Mouse (Mus musculus): ENCODE measurements around the gene Cbx5.
"Not testable (repeated sequence)": the region's sequence is repeated elsewhere in the genome, so short reads cannot be mapped to it uniquely, and the experiment has no call there.

The Cbx5 gene

DNA sequence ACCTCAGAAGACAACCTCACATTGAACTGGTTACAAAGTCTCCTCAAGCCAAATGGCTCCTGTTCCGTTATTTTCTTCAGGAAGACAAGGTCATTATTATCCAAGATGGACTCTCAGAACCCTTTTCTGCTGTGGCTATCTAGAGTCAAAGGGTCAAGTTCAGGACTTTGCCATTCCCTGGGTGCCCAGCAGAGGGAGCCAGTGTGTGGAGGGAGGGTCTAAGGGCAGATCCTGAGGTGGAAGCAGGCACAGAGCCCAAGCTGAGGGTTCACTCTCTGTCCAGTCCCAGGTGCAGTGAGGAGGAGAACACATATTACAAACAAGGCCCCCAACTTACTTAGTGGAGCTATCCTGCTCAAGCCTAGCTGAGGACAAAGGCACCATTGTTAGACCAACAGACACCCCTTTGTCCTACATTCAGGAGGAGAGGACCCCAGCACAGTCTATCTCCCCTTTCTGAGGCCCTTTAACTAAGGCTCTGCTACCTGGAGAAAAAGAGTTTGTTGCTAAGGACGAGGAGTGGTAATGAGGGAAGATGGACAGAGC is 10.7 kb upstream of the Cbx5 start:
- DNase-seq (ENCODE audit: low read depth, low spot score) = peak; percentile 52

DNA sequence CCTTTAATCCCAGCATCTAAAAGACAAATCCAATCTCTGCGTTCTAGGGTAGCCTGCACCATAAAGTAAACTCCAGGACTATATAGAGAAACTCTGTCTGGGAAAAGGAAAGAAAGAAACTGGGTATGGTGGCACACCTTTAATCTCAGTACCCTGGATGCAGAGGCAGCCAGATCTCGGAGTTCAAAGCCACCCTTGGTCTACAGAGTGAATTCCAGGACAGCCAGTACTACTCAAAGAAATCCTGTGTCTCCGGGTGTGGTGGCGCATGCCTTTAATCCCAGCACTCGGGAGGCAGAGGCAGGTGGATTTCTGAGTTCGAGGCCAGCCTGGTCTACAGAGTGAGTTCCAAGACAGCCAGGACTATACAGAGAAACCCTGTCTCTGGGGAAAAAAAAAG is 9.9 kb upstream of the Cbx5 start:
- DNase-seq (ENCODE audit: low read depth, low spot score) = not testable (repeated sequence)

DNA sequence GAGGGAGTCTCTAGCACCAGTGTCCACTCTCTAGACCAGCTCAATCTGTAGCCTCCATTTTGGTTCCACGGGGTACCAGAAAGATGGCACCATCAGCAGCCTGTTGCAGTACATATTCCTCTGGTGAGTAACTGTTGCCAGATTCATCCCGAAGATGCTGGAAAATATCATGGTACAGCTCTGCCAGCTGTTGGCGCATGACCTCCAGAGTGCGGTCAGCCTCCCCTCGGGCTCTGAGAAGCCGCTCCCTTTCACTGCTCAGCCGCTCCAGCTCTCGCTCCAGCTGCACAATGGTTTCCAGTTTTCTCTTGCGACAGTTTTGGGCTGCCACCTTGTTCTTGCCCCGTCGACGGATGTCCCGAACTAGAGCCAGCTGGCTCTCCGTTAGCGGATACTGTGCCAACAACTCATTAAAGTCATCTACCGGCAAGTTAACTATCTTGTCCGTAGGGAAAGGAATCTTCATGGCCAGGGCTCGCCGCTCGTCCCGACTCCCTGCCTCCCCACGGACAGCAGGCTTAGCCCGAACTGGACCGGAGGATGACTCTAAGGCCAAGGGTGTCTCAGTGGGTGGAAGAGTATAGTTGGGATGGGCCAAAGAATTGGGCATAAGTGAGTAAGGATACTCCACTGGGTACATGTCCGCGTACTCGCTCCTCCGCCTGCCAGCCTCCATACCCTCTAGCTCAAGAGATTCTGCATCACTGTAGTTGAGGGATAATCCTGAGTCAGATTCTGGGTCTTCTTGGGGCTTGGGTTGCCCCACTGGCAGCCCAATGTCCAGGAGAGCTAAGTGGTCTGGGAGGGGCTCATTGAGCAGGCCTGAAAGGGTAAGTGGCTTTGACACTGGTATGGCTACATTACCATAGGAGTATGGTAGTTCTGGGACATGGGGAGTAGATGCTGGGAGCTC is 9.0 kb upstream of the Cbx5 start:
- no peak for DNase-seq (ENCODE audit: low read depth, low spot score)

DNA sequence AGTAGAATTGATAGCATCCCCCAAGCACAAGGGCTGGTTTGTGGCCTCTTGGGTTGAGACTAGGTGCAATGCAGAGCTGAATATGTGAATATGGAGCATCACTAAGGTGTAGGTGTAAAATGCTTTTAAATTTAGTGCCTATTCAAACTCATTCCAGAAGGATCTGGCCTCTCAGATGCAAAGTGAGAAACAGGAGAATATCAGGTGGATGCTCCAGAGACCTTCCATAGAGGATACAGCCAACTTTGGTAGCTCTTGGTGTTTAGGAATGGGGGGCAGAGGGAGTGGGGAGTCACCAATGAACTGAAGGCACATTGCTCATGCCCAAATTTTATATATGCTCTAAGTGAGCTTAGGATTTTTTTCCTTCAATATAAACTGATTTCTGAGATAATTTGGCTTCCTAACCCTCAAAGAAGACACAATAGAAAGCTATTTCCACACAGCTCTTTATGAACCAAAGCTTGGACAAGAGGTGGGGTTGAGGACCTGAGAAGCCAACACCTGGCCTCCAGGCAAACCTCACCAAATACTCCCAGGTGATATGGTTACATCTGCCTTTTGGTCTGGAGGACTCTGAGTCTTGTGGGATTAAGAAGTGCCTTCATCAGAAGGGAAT is 8.3 kb upstream of the Cbx5 start:
- DNase-seq (ENCODE audit: low read depth, low spot score) = no peak

DNA sequence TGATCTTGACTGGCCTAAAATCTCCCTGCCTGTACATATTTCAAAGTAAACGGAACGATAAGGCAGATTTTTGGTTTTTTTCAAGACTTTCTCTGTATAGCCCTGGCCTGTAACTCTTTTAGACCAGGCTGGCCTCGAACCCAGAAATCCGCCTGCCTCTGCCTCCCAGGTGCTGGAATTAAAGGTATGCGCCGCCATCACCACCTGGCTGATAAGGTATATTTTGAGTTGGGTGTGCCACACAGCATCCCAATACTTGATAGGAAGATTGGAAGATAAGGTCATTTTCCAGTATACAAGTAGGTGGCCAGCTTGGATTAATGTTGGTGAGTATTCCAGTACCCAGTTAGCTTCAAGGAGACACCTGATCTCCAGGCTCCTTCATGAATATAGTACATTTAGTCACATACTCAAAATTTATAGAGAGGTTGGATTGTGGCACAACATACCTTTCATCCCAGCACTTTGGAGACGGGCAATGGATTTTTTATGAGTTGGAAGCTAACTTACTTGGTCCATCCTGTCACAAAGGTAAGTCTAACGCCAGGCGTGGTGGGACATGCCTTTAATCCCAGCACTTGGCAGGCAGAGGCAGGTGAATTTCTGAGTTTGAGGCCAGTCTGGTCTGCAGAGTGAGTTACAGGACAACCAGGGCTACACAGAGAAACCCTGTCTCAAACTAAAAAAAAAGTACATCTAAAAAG is 7.6 kb upstream of the Cbx5 start:
- DNase-seq (ENCODE audit: low read depth, low spot score) = no peak

DNA sequence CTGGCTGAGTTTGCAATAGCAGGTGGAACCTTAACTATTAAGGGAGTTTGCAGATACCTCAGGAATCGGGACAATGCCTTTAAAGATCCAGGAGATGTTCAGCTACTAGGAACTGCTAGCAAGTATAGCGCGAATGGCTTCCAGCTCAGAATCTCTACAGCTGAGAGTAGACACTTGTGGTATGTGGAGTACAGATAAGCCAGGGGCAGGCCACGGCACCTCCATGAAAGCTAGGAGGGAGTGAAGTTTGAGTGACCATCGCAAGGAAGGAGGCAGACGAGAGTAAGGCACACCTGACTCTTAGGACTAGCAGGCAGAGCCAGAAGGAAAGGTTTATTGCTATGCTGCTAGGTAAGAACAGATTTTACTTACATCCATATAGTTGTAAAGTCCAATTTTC is 6.0 kb upstream of the Cbx5 start:
- no peak for DNase-seq (ENCODE audit: low read depth, low spot score)

DNA sequence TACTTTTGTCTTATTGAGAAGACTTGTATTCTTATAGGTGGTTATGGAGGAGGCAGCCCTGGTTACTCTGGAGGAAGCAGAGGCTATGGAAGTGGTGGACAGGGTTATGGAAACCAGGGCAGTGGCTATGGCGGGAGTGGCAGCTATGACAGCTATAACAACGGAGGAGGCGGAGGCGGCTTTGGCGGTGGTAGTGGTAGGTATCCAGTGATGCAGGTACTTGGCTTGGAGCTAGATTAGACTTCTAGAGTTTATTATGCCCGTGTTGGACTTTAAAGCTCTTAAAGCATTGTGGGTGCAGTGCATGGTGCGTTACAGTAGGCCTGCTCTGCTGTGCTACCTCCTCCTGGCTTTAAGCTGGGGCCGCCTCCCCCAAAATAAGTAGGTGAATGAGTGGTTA is 3.3 kb upstream of the Cbx5 start:
- DNase-seq (ENCODE audit: low read depth, low spot score) = no peak

DNA sequence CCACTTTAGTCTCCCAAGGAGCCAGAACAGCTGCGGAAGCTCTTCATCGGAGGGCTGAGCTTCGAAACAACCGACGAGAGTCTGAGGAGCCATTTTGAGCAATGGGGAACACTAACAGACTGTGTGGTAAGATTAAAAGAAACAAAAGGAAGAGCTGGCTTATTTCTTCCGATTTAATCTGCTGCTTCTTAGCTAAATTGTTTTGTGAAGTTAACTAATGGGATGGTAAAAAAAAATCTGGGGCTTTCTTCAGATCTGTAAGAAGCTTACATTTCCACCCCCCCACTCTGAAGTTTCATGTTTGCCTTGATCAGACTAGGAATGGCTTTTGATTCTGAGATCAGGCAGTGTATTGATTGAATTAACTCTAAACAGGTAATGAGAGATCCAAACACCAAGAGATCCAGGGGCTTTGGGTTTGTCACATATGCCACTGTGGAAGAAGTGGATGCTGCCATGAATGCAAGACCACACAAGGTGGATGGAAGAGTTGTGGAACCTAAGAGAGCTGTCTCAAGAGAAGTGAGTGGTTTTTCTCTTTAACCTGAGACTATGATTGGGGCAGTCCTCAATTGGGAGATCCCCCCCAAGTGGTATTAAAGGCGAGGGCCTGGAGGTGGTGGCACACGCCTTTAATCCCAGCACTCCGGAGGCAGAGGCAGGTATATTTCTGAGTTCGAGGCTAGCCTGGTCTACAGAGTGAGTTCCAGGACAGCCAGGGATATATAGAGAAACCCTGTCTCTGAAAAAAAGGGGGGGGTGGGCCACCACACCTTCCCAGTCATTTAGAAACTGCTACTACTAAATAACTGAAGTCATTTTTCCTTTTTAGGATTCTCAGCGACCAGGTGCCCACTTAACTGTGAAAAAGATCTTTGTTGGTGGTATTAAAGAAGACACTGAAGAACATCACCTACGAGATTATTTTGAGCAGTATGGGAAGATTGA is 1.7 kb upstream of the Cbx5 start:
- not testable (repeated sequence) for DNase-seq (ENCODE audit: low read depth, low spot score)

DNA sequence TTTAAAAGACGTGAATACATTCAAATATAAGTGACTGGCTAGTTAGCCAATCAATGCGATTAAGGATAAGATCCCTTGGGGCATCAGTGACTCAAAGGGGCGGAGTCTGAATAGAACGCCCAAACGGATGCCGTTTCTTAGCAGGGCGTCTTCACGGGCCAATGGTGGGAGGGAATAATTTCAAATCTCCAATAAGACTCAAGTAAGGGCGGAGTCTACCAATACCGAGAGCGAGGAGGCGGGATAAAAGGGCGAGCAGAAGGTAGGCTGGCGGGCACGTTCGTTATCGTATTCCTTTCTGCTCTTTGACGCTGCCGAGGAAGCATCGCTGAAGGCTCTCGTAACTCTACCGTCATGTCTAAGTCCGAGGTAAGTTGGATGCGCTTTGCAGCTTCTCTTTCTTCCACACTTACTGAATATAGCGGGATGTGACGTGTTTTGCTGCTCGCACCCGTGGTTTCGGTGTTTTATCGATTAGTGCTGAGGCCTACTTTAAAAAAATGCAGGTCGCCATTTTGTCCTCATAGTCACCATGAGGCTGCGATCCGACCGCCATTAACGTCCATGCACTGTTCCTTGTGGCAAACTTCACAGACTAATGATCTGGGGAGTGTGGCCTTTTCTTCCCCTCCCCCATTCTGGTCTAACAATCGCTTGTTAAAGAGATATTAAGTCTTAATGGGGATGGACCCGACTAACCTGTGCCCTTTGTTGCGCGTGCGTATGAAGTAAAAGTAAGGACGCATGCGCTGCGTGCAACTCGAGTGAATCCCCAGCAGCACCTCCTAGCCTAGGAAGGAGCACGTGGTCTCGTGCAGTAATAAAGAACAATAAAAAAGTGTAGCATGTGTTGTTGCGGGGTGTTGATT is 778 bp upstream of the Cbx5 start, which contains the start of gene Hnrnpa1:
Hnrnpa1 (plus strand) TSS at position 273 of the 869 bp plus-strand sequence.
- DNase-seq (ENCODE audit: low read depth, low spot score) = peak; percentile 98

DNA sequence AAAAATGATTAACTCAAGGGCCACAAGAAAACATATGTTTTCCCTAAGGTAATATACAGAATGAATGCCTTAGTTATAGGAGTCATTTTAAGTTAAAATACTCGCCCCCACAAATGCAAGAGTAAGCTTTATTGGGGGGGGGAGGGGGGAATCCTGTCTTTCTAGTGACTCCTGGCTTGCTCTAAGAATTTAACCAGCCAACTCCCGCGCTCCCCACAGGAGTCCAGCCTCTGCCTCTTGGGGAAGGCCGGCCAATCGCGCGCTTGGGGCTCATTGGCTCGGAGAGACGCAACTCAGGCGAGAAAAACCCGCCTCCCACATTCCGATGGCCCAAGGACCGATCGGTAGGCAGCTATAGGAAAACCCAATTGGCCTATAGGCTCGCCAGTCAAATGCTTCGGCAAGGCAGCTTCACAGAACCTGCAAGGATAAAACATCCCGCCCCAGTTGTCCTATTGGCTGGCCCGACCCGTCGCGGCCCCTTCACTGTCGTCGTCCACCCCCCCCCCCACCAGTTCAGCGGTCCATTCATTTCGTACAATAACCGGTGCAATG is 409 bp downstream of the Cbx5 start:
- DNase-seq (ENCODE audit: low read depth, low spot score) = peak; percentile 96

DNA sequence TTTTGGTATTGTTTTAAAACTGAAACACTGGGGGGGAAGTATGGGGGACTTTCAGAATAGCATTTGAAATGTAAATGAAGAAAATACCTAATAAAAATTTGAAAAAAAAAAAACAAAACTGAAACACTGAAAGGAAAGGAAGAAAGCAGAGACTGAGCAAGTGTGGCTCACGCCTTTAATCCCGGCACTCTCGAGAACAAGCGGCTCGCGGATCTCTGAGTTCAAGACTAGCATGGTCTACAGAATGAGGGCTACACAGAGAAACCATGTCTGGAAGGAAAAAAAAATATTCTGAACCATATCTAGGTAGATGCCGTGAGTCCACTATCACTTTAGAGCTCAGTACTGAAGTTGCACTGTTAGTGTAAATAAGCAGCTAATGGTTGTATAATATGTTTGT is 2.3 kb downstream of the Cbx5 start:
- no peak for DNase-seq (ENCODE audit: low read depth, low spot score)

DNA sequence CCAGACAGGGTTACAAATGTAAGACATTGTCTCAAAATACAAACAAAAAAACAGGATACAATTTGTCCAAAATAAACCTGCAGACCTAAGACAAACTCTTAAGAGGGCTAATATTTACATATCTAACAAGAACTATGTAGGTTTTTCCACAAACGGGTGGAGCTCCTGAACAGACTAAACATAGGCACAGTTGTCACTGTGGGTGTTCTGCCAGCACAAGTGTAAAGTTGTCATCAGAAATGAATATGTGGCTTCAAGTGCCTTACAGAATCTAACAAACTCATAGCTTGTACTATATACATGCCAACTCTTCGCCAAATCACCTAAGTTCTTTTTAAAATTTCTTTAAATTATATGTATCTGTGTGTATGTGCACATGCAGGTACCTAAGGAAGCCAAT is 6.5 kb downstream of the Cbx5 start:
- no peak for DNase-seq (ENCODE audit: low read depth, low spot score)

DNA sequence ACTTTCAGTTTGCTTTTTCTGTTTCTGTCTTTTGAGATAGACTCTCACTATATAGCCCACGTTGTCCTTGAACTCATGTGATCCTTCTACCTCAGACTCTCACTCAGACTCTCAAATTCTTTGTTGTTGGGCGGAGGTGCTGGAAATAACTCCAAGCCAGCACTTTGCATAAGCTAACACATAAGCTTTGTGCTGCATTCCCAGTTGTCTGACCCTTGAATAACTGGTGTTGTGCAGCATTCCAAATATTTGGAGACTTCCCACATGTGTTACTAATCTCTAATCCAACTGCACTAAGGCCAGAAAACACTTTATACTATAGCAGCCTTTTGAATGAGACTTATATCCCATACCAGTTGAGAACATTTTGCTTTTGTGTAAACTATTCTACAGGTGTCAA is 10.7 kb downstream of the Cbx5 start:
- DNase-seq (ENCODE audit: low read depth, low spot score) = no peak

DNA sequence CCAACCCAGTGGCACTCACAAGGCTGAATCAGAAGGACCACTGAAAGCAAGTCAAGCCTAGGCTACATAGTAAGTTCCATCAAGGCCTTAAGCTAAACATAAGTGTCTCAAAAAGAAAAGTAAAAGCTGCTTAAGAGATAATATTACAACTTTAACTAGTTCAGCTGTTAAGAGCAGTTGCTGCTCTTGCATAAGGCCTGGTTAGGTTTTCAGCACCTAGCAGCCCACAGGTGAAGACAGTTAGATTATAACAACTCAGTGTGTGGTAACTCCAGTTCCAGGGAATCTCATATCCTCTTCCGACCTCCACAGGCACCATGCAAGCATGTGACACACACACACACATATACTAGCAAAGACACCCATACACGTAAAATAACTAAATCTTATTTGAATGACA is 12.0 kb downstream of the Cbx5 start:
- DNase-seq (ENCODE audit: low read depth, low spot score) = no peak

DNA sequence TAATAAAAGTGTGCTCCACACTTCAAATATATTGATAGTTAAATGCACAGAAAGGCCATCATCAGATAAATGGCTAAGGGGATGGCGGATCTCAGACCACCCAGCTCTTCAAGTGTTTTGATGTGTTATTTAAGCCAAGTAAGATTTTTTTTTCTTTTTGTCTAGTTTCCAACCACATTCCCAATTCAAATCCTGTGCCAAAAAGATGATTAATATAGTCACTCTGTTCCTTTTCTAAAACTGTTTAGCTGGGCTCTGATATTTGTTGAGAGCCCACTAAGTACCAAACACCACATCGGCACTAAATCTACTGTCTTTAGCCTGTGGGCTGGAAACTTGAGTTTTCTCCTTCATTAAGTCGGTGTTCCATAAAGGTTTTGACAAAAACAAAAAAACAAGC is 12.6 kb downstream of the Cbx5 start:
- no peak for DNase-seq (ENCODE audit: low read depth, low spot score)

DNA sequence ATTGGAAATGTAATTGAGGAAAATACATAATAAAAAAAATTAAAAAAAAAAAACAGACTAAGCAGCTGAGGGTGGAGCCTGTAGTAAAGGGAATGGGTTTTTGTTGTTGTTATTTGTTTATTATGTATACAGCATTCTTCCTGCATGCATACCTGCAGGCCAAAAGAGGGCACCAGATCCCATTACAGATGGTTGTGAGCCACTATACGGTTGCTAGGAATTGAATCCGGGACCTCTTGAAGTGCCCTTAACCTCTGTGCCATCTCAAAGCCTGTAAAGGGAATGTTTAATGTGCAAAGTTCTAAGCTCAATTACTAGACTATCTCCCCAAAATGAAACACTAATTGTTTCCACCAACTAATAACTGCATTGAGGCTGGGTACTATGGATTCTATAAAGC is 15.5 kb downstream of the Cbx5 start:
- DNase-seq (ENCODE audit: low read depth, low spot score) = no peak

DNA sequence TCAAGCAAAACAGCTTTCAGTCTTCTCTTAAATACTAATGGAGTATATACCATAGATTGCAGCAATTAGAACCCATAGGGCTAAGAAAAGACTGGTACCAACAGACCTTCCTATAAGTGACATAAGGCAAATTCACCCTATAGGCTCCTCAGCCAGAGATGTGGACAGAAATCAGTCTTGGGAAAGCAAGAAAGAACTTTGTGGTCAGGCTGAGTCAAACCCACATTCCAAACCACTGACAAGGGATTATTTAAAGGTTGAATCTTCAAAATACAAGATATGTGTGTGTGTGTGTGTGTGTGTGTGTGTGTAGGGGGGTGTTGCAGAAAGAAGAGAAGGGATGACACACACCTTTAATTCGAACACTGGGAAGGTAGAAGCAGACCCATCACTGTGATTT is 18.2 kb downstream of the Cbx5 start:
- no peak for DNase-seq (ENCODE audit: low read depth, low spot score)

DNA sequence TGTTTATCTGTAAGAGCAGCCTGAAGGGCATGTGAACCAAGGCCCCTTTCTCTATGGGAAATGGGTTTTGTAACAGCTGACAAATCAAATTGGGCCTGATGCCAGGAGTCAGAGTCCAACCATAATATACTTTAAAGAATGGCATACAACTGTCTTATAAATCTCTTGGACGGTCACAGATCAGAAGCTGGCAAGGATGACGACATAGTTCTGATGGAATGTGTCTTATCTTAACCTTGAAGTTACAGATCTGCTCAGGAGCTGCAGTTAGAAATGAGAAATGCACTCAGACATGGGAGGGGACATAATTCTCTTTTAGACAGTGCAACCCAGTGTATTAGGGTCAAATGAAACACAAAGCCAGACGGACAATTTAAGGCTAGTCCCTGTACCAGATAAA is 18.8 kb downstream of the Cbx5 start:
- no peak for DNase-seq (ENCODE audit: low read depth, low spot score)

DNA sequence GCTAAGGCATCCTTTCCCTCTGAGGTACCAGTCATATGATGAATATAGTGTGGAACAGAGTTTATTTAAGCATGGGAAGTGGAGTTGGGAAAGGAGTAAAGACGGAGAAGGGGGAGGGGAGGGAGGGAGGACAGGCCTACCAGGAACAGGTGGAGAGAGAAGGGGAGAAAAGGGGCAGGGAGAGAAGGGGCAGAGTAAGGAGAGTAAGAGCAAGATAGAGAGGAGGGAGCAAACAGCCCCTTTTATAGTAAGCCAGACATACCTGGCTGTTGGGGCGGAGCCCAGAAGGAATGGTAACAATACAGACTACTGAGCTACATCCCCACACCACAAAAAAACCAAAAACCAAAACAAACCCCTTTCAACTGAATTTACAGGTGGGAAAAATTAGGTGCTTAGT is 23.6 kb downstream of the Cbx5 start:
- no peak for DNase-seq (ENCODE audit: low read depth, low spot score)
